Mouse (Mus musculus): Measurements from ENCODE around the gene Doc2b.

Doc2b gene

GRCm38 (mm10) chr11:75796029-75796445 is at the start of gene Doc2b:
Doc2b (minus strand) TSS chr11:75796049.
- peak; percentile 32 for DNase-seq (ENCODE audit: low spot score)

- DNase-seq (ENCODE audit: low spot score) = no peak
Observed at GRCm38 (mm10) chr11:75842904-75843619, 47.2 kb upstream of the Doc2b start.

- no peak for DNase-seq (ENCODE audit: low spot score)
Observed at GRCm38 (mm10) chr11:75841503-75841902, 45.7 kb upstream of the Doc2b start.

GRCm38 (mm10) chr11:75839536-75840430 is 43.9 kb upstream of the Doc2b start:
- no peak for DNase-seq (ENCODE audit: low spot score)

GRCm38 (mm10) chr11:75838861-75839426 is 43.1 kb upstream of the Doc2b start:
- DNase-seq (ENCODE audit: low spot score) = no peak

- DNase-seq (ENCODE audit: low spot score) = no peak
Observed at GRCm38 (mm10) chr11:75836240-75836610, 40.4 kb upstream of the Doc2b start.

GRCm38 (mm10) chr11:75835587-75836239 is 39.9 kb upstream of the Doc2b start:
- DNase-seq (ENCODE audit: low spot score) = peak; percentile 36

GRCm38 (mm10) chr11:75833081-75833480 is 37.2 kb upstream of the Doc2b start:
- DNase-seq (ENCODE audit: low spot score) = no peak

GRCm38 (mm10) chr11:75830386-75830785 is 34.5 kb upstream of the Doc2b start:
- no peak for DNase-seq (ENCODE audit: low spot score)

GRCm38 (mm10) chr11:75827414-75827813 is 31.6 kb upstream of the Doc2b start:
- no peak for DNase-seq (ENCODE audit: low spot score)

GRCm38 (mm10) chr11:75823506-75823905 is 27.7 kb upstream of the Doc2b start:
- no peak for DNase-seq (ENCODE audit: low spot score)

- DNase-seq (ENCODE audit: low spot score) = no peak
Observed at GRCm38 (mm10) chr11:75813085-75813484, 17.2 kb upstream of the Doc2b start.

- no peak for DNase-seq (ENCODE audit: low spot score)
Observed at GRCm38 (mm10) chr11:75811900-75812299, 16.1 kb upstream of the Doc2b start.

- no peak for DNase-seq (ENCODE audit: low spot score)
Observed at GRCm38 (mm10) chr11:75810526-75810925, 14.7 kb upstream of the Doc2b start.

GRCm38 (mm10) chr11:75807486-75807885 is 11.6 kb upstream of the Doc2b start:
- DNase-seq (ENCODE audit: low spot score) = no peak

- DNase-seq (ENCODE audit: low spot score) = no peak
Observed at GRCm38 (mm10) chr11:75801771-75802550, 6.1 kb upstream of the Doc2b start.

- DNase-seq (ENCODE audit: low spot score) = no peak
Observed at GRCm38 (mm10) chr11:75801369-75801768, 5.5 kb upstream of the Doc2b start.

- DNase-seq (ENCODE audit: low spot score) = no peak
Observed at GRCm38 (mm10) chr11:75796536-75797246, 842 bp upstream of the Doc2b start.

GRCm38 (mm10) chr11:75795321-75795636 is 570 bp downstream of the Doc2b start:
- DNase-seq (ENCODE audit: low spot score) = no peak

- DNase-seq (ENCODE audit: low spot score) = no peak
Observed at GRCm38 (mm10) chr11:75794602-75795320, 1.1 kb downstream of the Doc2b start.
